Mouse (Mus musculus) kidney, postnatal 36 days (tissue): ENCODE results near the gene Sema5a.

Experiments
- DNase-seq, 2 experiments: peaks; one replicate each; pipeline ENCODE4 v3.0.0; 2021 to 2022; ENCODE audit warnings: mixed read lengths in 2 of 2

Gene Sema5a

GRCm38 (mm10) chr15:32568181-32568857, 323.7 kb downstream of the Sema5a start:
- peak; percentile 14 to 36 for DNase-seq

- DNase-seq, result no peak
Observed at GRCm38 (mm10) chr15:32568858-32569387, 324.3 kb downstream of the Sema5a start.

- no peak for DNase-seq
Observed at GRCm38 (mm10) chr15:32574327-32574726, 329.7 kb downstream of the Sema5a start.

GRCm38 (mm10) chr15:32575212-32575611, 330.6 kb downstream of the Sema5a start:
- DNase-seq, result peak; percentile 21 to 36

- no peak for DNase-seq
Observed at GRCm38 (mm10) chr15:32579351-32579750, 334.7 kb downstream of the Sema5a start.

GRCm38 (mm10) chr15:32590641-32591040, 346.0 kb downstream of the Sema5a start:
- DNase-seq, result peak; percentile 12 to 65

GRCm38 (mm10) chr15:32593746-32594145, 349.1 kb downstream of the Sema5a start:
- DNase-seq, result peak; percentile 25 to 69

GRCm38 (mm10) chr15:32596574-32596973, 352.0 kb downstream of the Sema5a start:
- DNase-seq, result no peak

GRCm38 (mm10) chr15:32597189-32597588, 352.6 kb downstream of the Sema5a start:
- no peak for DNase-seq

- DNase-seq, result no peak
Observed at GRCm38 (mm10) chr15:32607236-32607635, 362.6 kb downstream of the Sema5a start.

GRCm38 (mm10) chr15:32610776-32611175, 366.2 kb downstream of the Sema5a start:
- peak; percentile 47 to 61 for DNase-seq

GRCm38 (mm10) chr15:32611201-32611600, 366.6 kb downstream of the Sema5a start:
- DNase-seq, result no peak

GRCm38 (mm10) chr15:32613718-32614117, 369.1 kb downstream of the Sema5a start:
- DNase-seq, result no peak

GRCm38 (mm10) chr15:32615773-32616172, 371.2 kb downstream of the Sema5a start:
- no peak for DNase-seq

- no peak for DNase-seq
Observed at GRCm38 (mm10) chr15:32619199-32619598, 374.6 kb downstream of the Sema5a start.

- no peak for DNase-seq
Observed at GRCm38 (mm10) chr15:32623037-32623739, 378.6 kb downstream of the Sema5a start.

GRCm38 (mm10) chr15:32624106-32624505, 379.5 kb downstream of the Sema5a start:
- DNase-seq, result no peak

- no peak for DNase-seq
Observed at GRCm38 (mm10) chr15:32626031-32626430, 381.4 kb downstream of the Sema5a start.

GRCm38 (mm10) chr15:32633713-32634112, 389.1 kb downstream of the Sema5a start:
- DNase-seq, result no peak

GRCm38 (mm10) chr15:32637879-32638278, 393.3 kb downstream of the Sema5a start:
- DNase-seq, result peak; percentile 43 to 56

- no peak for DNase-seq
Observed at GRCm38 (mm10) chr15:32647061-32647687, 402.6 kb downstream of the Sema5a start.

GRCm38 (mm10) chr15:32654046-32654445, 409.4 kb downstream of the Sema5a start:
- DNase-seq, result no peak

GRCm38 (mm10) chr15:32656017-32656416, 411.4 kb downstream of the Sema5a start:
- DNase-seq, result no peak

- no peak for DNase-seq
Observed at GRCm38 (mm10) chr15:32676446-32676845, 431.8 kb downstream of the Sema5a start.
